Mouse (Mus musculus): ENCODE data around the gene Oaz3.

Oaz3 gene

GRCm38 (mm10) chr3:94443597-94443964, at the start of gene Oaz3:
Gene Oaz3, minus strand, starts transcription at chr3:94443915.
- DNase-seq: no peak

- DNase-seq: no peak
Observed at GRCm38 (mm10) chr3:94487581-94487980, 43.9 kb upstream of the Oaz3 start.

- no peak for DNase-seq
Observed at GRCm38 (mm10) chr3:94485922-94486321, 42.2 kb upstream of the Oaz3 start.

GRCm38 (mm10) chr3:94483790-94484439, 40.2 kb upstream of the Oaz3 start:
- DNase-seq: peak; percentile 98

GRCm38 (mm10) chr3:94482764-94483385, 39.2 kb upstream of the Oaz3 start:
- no peak for DNase-seq

GRCm38 (mm10) chr3:94481429-94481828, 37.7 kb upstream of the Oaz3 start:
- no peak for DNase-seq

GRCm38 (mm10) chr3:94480291-94480884, 36.7 kb upstream of the Oaz3 start, which contains the start of gene Riiad1:
Gene Riiad1, minus strand, starts transcription at chr3:94480341.
- no peak for DNase-seq

- no peak for DNase-seq
Observed at GRCm38 (mm10) chr3:94479564-94479963, 35.8 kb upstream of the Oaz3 start.

- no peak for DNase-seq
Observed at GRCm38 (mm10) chr3:94478591-94479169, 35.0 kb upstream of the Oaz3 start.

- peak; percentile 90 for DNase-seq
Observed at GRCm38 (mm10) chr3:94477981-94478422, 34.3 kb upstream of the Oaz3 start, which contains the start of gene Celf3. Gene Celf3, plus strand, starts transcription at chr3:94478295.

GRCm38 (mm10) chr3:94477444-94477843, 33.7 kb upstream of the Oaz3 start:
- peak; percentile 72 for DNase-seq

- no peak for DNase-seq
Observed at GRCm38 (mm10) chr3:94476301-94477035, 32.8 kb upstream of the Oaz3 start.

- DNase-seq: no peak
Observed at GRCm38 (mm10) chr3:94473567-94474232, 30.0 kb upstream of the Oaz3 start.

- DNase-seq: no peak
Observed at GRCm38 (mm10) chr3:94473115-94473505, 29.4 kb upstream of the Oaz3 start.

GRCm38 (mm10) chr3:94472447-94473114, 28.9 kb upstream of the Oaz3 start:
- DNase-seq: no peak

- DNase-seq: no peak
Observed at GRCm38 (mm10) chr3:94468931-94469330, 25.2 kb upstream of the Oaz3 start.

- DNase-seq: peak; percentile 85
Observed at GRCm38 (mm10) chr3:94465632-94466430, 22.1 kb upstream of the Oaz3 start.

- no peak for DNase-seq
Observed at GRCm38 (mm10) chr3:94463926-94464578, 20.3 kb upstream of the Oaz3 start.

GRCm38 (mm10) chr3:94459834-94460233, 16.1 kb upstream of the Oaz3 start:
- DNase-seq: no peak

GRCm38 (mm10) chr3:94457055-94457454, 13.3 kb upstream of the Oaz3 start:
- DNase-seq: no peak

All from layer of hippocampus, adult 9-11 months (tissue).